Comparison of ENCODE assay signal across 35 mouse cellular contexts in the genomic region with DNA sequence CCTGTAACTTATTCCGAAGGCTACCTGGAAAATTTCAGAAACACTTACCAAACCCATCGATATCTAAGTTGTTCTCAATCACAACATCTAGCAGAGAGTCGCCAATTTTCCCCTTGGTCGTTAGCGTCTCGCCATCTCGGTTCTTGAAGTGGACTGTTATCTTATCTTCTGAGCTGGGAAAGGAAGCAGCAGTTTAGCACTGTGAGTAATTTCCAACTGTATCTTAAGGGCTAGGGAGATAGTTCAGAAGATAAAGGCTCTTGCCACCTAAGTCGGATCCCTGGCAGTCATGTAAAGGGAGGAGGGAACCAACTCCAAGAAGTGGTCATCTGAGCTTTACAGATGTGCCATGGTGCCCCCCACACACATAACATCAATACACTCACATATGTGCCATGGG.
"Had no signal": no experiment of that assay in that cellular context is flagged by ENCODE, and none has a peak within 500 bp of the region (broad histone marks: within the 10 kb centered on the region; RNA-seq: fewer than 3 reads in every experiment).

No protein-coding gene starts in this region.

- H3K27ac ChIP-seq: heart, embryonic 10.5 days; heart, embryonic 13.5 days; heart, embryonic 15.5 days; hindbrain, embryonic 10.5 days; hindbrain, embryonic 12.5 days; hindbrain, embryonic 13.5 days; hindbrain, embryonic 14.5 days; hindbrain, embryonic 15.5 days; hindbrain, postnatal 0 days; intestine, embryonic 15.5 days; kidney, embryonic 15.5 days; kidney, postnatal 0 days; layer of hippocampus, adult 2 months had no signal

- ATAC-seq: hindbrain, embryonic 16.5 days; hindbrain, postnatal 0 days; inflammation-experienced regulatory T-cells, adult 6 months; intestine, embryonic 15.5 days; intestine, embryonic 16.5 days; intestine, postnatal 0 days had no signal

- H3K9me3 ChIP-seq: heart, embryonic 10.5 days; heart, embryonic 12.5 days; heart, embryonic 13.5 days; heart, embryonic 15.5 days; hindbrain, embryonic 10.5 days; hindbrain, embryonic 12.5 days; hindbrain, embryonic 13.5 days; hindbrain, embryonic 15.5 days; intestine, embryonic 15.5 days; kidney, embryonic 15.5 days had no signal

- H3K36me3 ChIP-seq: intestine, embryonic 15.5 days had no signal

- DNase-seq: heart, postnatal 10 days; heart, postnatal 14 days; heart, postnatal 36 days; heart, postnatal 4 days; kidney, adult 11 months; kidney, adult 18-20 months; kidney, adult 2 months; kidney, adult 8-10 months; kidney, adult 9 months; kidney, postnatal 10 days; kidney, postnatal 14 days; kidney, postnatal 25 days; kidney, postnatal 36 days; kidney, postnatal 4 days; layer of hippocampus, adult 9-11 months; layer of hippocampus, postnatal 36 days had no signal

- H3K27me3 ChIP-seq: heart, embryonic 12.5 days; heart, embryonic 13.5 days; heart, embryonic 15.5 days; hindbrain, embryonic 12.5 days; hindbrain, embryonic 13.5 days; hindbrain, embryonic 15.5 days; intestine, embryonic 15.5 days; kidney, embryonic 15.5 days had no signal

- H3K4me2 ChIP-seq: heart, embryonic 11.5 days; heart, embryonic 12.5 days; heart, embryonic 13.5 days; heart, embryonic 15.5 days; hindbrain, embryonic 12.5 days; hindbrain, embryonic 13.5 days; hindbrain, embryonic 14.5 days; hindbrain, embryonic 15.5 days; intestine, embryonic 15.5 days; kidney, embryonic 15.5 days had no signal

- H3K4me3 ChIP-seq: heart, embryonic 10.5 days; heart, embryonic 12.5 days; heart, embryonic 13.5 days; heart, embryonic 15.5 days; hindbrain, embryonic 10.5 days; hindbrain, embryonic 12.5 days; hindbrain, embryonic 13.5 days; hindbrain, embryonic 15.5 days; intestine, embryonic 15.5 days; kidney, embryonic 15.5 days; layer of hippocampus, adult 2 months had no signal

- H3K9ac ChIP-seq: heart, embryonic 12.5 days; heart, embryonic 13.5 days; heart, embryonic 15.5 days; hindbrain, embryonic 12.5 days; hindbrain, embryonic 13.5 days; hindbrain, embryonic 14.5 days; hindbrain, embryonic 15.5 days; intestine, embryonic 15.5 days; kidney, embryonic 15.5 days had no signal
